Mouse (Mus musculus): ENCODE data around the gene Pde6h.

GRCm38 (mm10) chr6:136964609-136965510 lies 41.2 kb downstream of the Pde6h start:
- TF ChIP-seq CTCF (IDR thresholded peaks at IDR 0.05; ENCODE audit: low read depth, low read length) = no peak
- TF ChIP-seq POLR2AphosphoS5 (IDR thresholded peaks at IDR 0.05; ENCODE audit: insufficient replicate concordance, low read depth, low read length) = no peak
- no peak for TF ChIP-seq GATA1 (IDR thresholded peaks at IDR 0.05; ENCODE audit: borderline replicate concordance, low read length)
- TF ChIP-seq TAL1 (conservative IDR thresholded peaks at IDR 0.05; ENCODE audit: low read depth, low read length) = no peak
- no peak for TF ChIP-seq GATA2 (IDR thresholded peaks at IDR 0.05; ENCODE audit: borderline replicate concordance, low read depth, low read length)

Measured in G1E (cell line).